Mouse (Mus musculus): ENCODE measurements at regions not wholly inside any gene's neighbourhood (a gene's known extent, or its start where the extent isn't known, plus 50 kb on each side); places are given as distances from the start of the nearest gene placed in this dataset.

DNA sequence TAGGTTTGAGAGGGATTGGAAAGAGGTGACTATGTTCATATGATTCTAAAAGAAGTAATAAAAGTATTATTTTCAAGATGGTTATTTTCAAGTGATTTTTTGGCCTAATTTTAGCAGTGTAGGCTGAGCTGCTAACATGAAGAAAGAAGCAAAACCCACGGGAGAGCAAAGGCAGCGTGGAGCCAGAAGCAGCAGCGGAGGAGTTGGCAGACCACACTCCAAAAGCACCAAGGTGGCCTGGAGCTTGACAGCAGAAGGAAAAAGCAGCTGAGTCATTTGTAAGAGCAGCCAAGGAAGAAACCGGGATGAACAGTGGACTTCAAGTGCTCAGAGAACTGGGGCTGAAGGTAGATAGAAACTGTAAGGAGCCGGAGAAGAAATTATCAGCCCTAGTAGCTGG is 55.9 kb downstream of the Hdgfl1 start:
- peak; percentile 5 for DNase-seq
- intact Hi-C loops (cut with DNase I): no loop called here

DNA sequence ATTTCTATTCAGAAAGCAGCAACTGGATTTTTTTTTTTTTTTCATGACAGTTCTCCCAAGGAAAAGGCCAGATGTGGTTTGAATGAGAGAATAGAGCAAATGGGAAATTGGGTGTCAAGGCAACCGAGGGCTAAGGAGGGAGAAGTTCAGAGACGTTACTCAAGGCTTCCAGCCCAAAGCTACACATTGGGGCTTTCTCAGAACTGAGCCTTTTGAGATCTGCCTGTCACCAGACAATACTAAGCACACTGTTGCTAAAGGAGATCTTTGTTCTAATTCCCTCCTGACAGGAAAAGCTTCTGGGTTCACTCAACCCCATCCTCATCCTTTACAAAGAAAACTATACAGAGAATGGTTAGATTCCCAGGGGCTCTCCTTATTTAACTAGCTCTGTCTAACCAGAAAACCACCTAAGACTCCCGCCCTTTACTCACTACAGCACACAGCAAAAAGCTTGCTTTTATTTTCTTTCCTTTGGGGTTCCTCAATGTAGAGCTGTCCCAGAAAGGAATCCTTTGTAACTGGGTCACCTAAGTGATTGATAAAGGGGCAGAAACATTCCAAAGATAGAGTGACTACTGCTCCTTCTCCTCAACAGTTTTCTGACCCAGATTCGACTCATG is 70.8 kb downstream of the Hdgfl1 start:
- intact Hi-C loops (cut with DNase I): no loop called here
- no peak for DNase-seq

DNA sequence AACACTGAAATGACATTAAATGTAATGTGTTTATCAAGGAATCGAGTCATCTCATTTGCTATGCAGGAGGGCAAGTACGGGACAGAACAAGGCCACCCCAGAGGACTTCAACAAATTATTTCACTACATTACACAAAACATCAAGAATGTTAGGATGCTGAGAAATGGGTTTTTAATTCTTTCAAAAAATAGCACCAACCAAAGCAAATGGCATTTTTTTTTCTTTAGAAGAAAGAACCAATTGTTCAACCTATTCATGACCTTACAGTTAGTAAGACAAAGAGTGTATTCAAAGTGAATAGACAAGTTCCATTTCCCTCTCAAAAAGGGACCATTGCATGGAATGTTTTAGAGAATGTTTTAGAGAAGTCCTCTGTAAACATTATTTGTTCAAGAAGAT is 110.5 kb downstream of the Hdgfl1 start:
- intact Hi-C loops (cut with DNase I): no loop called here
- DNase-seq: no peak

DNA sequence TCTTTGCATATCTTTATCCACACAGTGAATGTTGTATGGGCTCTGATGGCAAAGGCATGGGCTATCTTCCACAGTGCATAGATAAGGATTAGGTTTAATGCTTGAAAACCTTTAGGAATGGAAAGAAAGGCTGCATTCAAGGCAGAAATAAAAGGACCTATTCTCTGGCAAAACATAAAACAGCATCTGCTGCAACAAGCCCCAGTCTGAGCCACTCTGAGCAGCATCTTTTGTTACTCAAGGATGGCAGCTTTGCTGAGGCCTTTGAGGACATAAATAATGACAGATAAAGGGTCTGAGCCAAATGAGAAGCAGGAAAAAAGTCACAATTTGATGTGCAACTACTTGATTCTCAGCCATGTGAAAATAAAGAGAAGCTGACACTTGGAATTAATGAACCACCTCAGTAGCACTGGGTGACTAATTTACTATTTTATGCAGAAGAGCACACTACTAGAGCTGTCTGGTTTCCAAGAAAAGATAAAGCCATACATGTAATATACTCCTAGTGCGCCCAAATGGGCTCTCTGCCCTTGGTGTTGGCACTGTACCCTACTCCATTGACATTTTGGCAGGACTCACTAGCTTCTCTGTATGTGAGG is 112.9 kb downstream of the Hdgfl1 start:
- intact Hi-C loops (cut with DNase I): no loop called here
- DNase-seq: peak; percentile 92
